Comparison of ENCODE assay signal across 8 mouse cellular contexts in genomic region chr15:91672645-91673568, GRCm38 (mm10). TPM values are rescaled to one million over a fixed set of nuclear protein-coding genes. Genes with fewer than 3 reads are reported as not detected.
DNase-seq lines count a peak whose midpoint lies in the region; ATAC-seq lines count a peak whose summit lies in the region.

Lrrk2 (plus strand) TSS chr15:91673175.

- H3K27ac ChIP-seq in embryonic facial prominence, embryonic 15.5 days (replicated peaks), result peak within 1 kb of the TSS; percentile 82
- peak within 1 kb of the TSS; percentile 82 for H3K27ac ChIP-seq in limb, embryonic 13.5 days
- H3K27ac ChIP-seq in midbrain, embryonic 14.5 days (replicated peaks; ENCODE audit: low read depth, low read length), result peak within 1 kb of the TSS; percentile 49; the same call in 1 of the 2 replicates

- peak within 1 kb of the TSS; percentile 51 for H3K4me2 ChIP-seq in embryonic facial prominence, embryonic 15.5 days (replicated peaks)
- peak within 1 kb of the TSS; percentile 68 for H3K4me2 ChIP-seq in limb, embryonic 13.5 days (replicated peaks)
- H3K4me2 ChIP-seq in midbrain, embryonic 14.5 days (ENCODE audit: low read length), result peak within 1 kb of the TSS; percentile 77

- ATAC-seq in embryonic facial prominence, embryonic 15.5 days (ENCODE audit: insufficient number of reproducible peaks, low FRiP score, low TSS enrichment, low read depth), result peak; percentile 95
- peak; percentile 95 for ATAC-seq in limb, embryonic 13.5 days (ENCODE audit: low FRiP score, low read depth)
- peak; percentile 93 for ATAC-seq in midbrain, embryonic 14.5 days (ENCODE audit: low FRiP score, low TSS enrichment)
- ATAC-seq in activated CD4-positive, CD25-positive, alpha-beta regulatory T cell, adult 4 months, result no peak

- no peaks in the 10 kb centered on the region for H3K9me3 ChIP-seq in embryonic facial prominence, embryonic 15.5 days (replicated peaks)
- H3K9me3 ChIP-seq in limb, embryonic 13.5 days, result no peaks in the 10 kb centered on the region
- no peaks in the 10 kb centered on the region for H3K9me3 ChIP-seq in midbrain, embryonic 14.5 days (ENCODE audit: control insufficient read depth, low read length)

- 2% methylated on average over 40 of the region's 40 CpGs for WGBS in embryonic facial prominence, embryonic 15.5 days
- 1% methylated on average over 39 of the region's 40 CpGs for WGBS in limb, embryonic 13.5 days
- WGBS in midbrain, embryonic 14.5 days, result 2% methylated on average over 40 of the region's 40 CpGs

- peak; percentile 67 to 77 for DNase-seq in adrenal gland, postnatal 4 days (ENCODE audit: low spot score in 2 of 2)
- DNase-seq in heart, adult 8-10 months (ENCODE audit: low spot score), result peak; percentile 89
- DNase-seq in kidney, adult 8-10 months, result peak; percentile 82 to 85
- DNase-seq in midbrain, embryonic 14.5 days, result peak; percentile 79
- DNase-seq in spleen, adult 12 weeks (ENCODE audit: low spot score), result peak; percentile 8

- 0 out of 2 replicates have a peak, but pooled peaks cover 2% of the 10 kb centered on the region for H3K4me1 ChIP-seq in embryonic facial prominence, embryonic 15.5 days
- H3K4me1 ChIP-seq in limb, embryonic 13.5 days, result peaks cover 10% of the 10 kb centered on the region; the same call in 1 of the 2 replicates
- no peaks in the 10 kb centered on the region for H3K4me1 ChIP-seq in midbrain, embryonic 14.5 days (ENCODE audit: control insufficient read depth, insufficient read depth, low read length)

- H3K9ac ChIP-seq in embryonic facial prominence, embryonic 15.5 days, result peak within 1 kb of the TSS; percentile 49
- peak within 1 kb of the TSS; percentile 71 for H3K9ac ChIP-seq in limb, embryonic 13.5 days
- peak within 1 kb of the TSS; percentile 51 for H3K9ac ChIP-seq in midbrain, embryonic 14.5 days (replicated peaks; ENCODE audit: low read length)

- no peaks in the 10 kb centered on the region for H3K27me3 ChIP-seq in embryonic facial prominence, embryonic 15.5 days
- no peaks in the 10 kb centered on the region for H3K27me3 ChIP-seq in limb, embryonic 13.5 days
- H3K27me3 ChIP-seq in midbrain, embryonic 14.5 days (ENCODE audit: control insufficient read depth, insufficient read depth, low read length), result peaks cover 2% of the 10 kb centered on the region; the same call in 1 of the 2 replicates

- H3K4me3 ChIP-seq in embryonic facial prominence, embryonic 15.5 days (replicated peaks), result peak within 1 kb of the TSS; percentile 61
- peak within 1 kb of the TSS; percentile 61 for H3K4me3 ChIP-seq in limb, embryonic 13.5 days
- H3K4me3 ChIP-seq in midbrain, embryonic 14.5 days (replicated peaks; ENCODE audit: low read depth, low read length), result peak within 1 kb of the TSS; percentile 46

- no peaks in the 10 kb centered on the region for H3K36me3 ChIP-seq in embryonic facial prominence, embryonic 15.5 days
- H3K36me3 ChIP-seq in limb, embryonic 13.5 days, result no peaks in the 10 kb centered on the region
- H3K36me3 ChIP-seq in midbrain, embryonic 14.5 days (ENCODE audit: control insufficient read depth, insufficient read depth, low read length), result no peaks in the 10 kb centered on the region

RNA-seq across cellular contexts. Expression of gene Lrrk2, which starts in this region (rescaled TPM):
- total RNA-seq in adrenal gland, postnatal 4 days (2021), result 10 to 100 TPM; 25.8 to 26.7 TPM
- polyA plus RNA-seq in embryonic facial prominence, embryonic 15.5 days (2015; fragmentation: Nextera tagmentation; extraction: Ambion mirVana), result 5.7 and 6.2 TPM in 2 replicates
- total RNA-seq in heart, adult 8-10 months (2022), result 10 to 100 TPM in 3 of 4 experiments, 1 to 10 TPM in 1; 9.1 to 14.4 (median 14.1) TPM
- polyA plus RNA-seq in limb, embryonic 13.5 days (2015; fragmentation: Nextera tagmentation; extraction: Ambion mirVana), result 5.8 and 6.2 TPM in 2 replicates
- polyA plus RNA-seq in midbrain, embryonic 14.5 days (2014; fragmentation: Nextera tagmentation; extraction: Ambion mirVana), result 1.5 and 1.8 TPM in 2 replicates
- polyA plus RNA-seq in activated CD4-positive, CD25-positive, alpha-beta regulatory T cell, adult 4 months (2017; shearing (Covaris generic)), result under 1 TPM in 1 of 2 experiments, not detected in 1; 0.25 TPM

Comparison
In these comparisons a context has a peak if more than half of its experiments do, and no peak if none do; other contexts are left out.
1. DNase-seq: peak in every context shown above with its lines; median percentile 89 in heart, adult 8-10 months; 84 in kidney, adult 8-10 months; 79 in midbrain, embryonic 14.5 days; 72 in adrenal gland, postnatal 4 days; 8 in spleen, adult 12 weeks.